Mouse (Mus musculus) liver, embryonic 16.5 days (tissue): ENCODE results near the gene Rpp25l. TPM values are rescaled to one million over a fixed set of nuclear protein-coding genes. Genes with fewer than 3 reads are reported as not detected.

Experiments
- ATAC-seq: fragments of 200-750 bp; cut with Nextera tagmentation; 2 replicates; pipeline ENCODE4 v1.8.0; 2017; ENCODE audit warnings: low read depth, mild to moderate bottlenecking, moderate number of reproducible peaks, moderate library complexity
- H3K27ac ChIP-seq: fragments of 300-500 bp; sonication (generic); 2 replicates; pipeline ENCODE4 v1.5.1; 2014; ENCODE audit warnings: mild to moderate bottlenecking, low read length
- H3K27me3 ChIP-seq: fragments of 300-500 bp; sonication (generic); 2 replicates; pipeline ENCODE4 v1.6.1; 2014; ENCODE audit warnings: low read depth, low read length, mixed read lengths; ENCODE audit not compliant: control insufficient read depth, insufficient read depth
- H3K36me3 ChIP-seq: fragments of 300-500 bp; sonication (generic); 2 replicates; pipeline ENCODE4 v1.6.1; 2014; ENCODE audit warnings: mild to moderate bottlenecking; ENCODE audit not compliant: control insufficient read depth, insufficient read depth
- H3K4me1 ChIP-seq: fragments of 300-500 bp; sonication (generic); 2 replicates; pipeline ENCODE4 v1.6.1; 2014; ENCODE audit warnings: low read depth, low read length, mixed read lengths; ENCODE audit not compliant: control insufficient read depth
- H3K4me2 ChIP-seq: fragments of 300-500 bp; sonication (generic); 2 replicates; pipeline ENCODE4 v1.6.1; 2014; ENCODE audit warnings: low read depth, low read length, mixed read lengths
- H3K4me3 ChIP-seq: fragments of 300-500 bp; sonication (generic); 2 replicates; pipeline ENCODE4 v1.5.1; 2014; ENCODE audit warnings: low read depth, mild to moderate bottlenecking, low read length
- H3K9ac ChIP-seq: fragments of 300-500 bp; sonication (generic); 2 replicates; pipeline ENCODE4 v1.6.1; 2014; ENCODE audit warnings: low read depth, low read length
- H3K9me3 ChIP-seq: fragments of 300-500 bp; sonication (generic); replicated peaks from 2 replicates; pipeline ENCODE4 v1.6.1; 2016; ENCODE audit warnings: low read length; ENCODE audit not compliant: control insufficient read depth
- WGBS: fragments of 180-500 bp; shearing (Covaris S2); extraction: QIAGEN DNeasy Blood & Tissue Kit; methylation state at CpG from one replicate; pipeline ENCODE4 v1.1.7; 2014; ENCODE audit not compliant: insufficient replicate concordance; 5-methylcytosine and 5-hydroxymethylcytosine counted together
- polyA plus RNA-seq: library from polyadenylated mRNA; unstranded; fragments of >200 nt; fragmentation: Nextera tagmentation; extraction: Ambion mirVana; gene quantifications from 2 replicates; pipeline ENCODE4 v1.2.1, GENCODE M21; 2015

Rpp25l gene
- polyA plus RNA-seq, 1 experiment from 2014 or later: 27.2 TPM

DNA sequence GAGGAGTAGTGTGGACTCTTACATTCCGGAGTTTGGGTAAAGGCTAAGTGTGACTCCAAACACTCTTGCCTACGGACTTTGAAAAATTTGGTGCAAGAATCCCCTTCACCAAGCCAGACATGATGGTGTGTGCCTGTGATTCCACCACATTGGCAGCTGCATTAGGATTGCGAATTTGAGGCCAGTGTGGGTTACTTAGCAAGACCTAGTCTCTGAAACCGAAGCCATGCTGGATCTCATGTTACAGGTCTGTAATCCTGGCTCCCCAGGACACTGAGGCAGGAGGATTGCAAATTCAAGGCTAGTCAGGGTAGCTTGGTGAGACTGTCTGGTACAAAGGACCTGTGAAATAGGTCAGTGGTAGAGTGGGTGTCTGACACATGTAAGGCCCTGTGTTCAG lies 45.4 kb upstream of the Rpp25l start:
- Histone ChIP-seq H3K27ac (peak overlapping the region; percentile 88), H3K4me2 (no peak overlapping the region), H3K9me3 (no peaks in the 10 kb centered on the region), H3K4me3 (no peak overlapping the region), H3K27me3 (no peaks in the 10 kb centered on the region), H3K9ac (0 out of 2 replicates have a peak overlapping the region, but pooled peaks have one; percentile 21), H3K4me1 (peaks cover 42% of the 10 kb centered on the region), H3K36me3 (peaks cover 4% of the 10 kb centered on the region; the same call in 1 of the 2 replicates)
- 77% methylated on average over 4 of the region's 4 CpGs for WGBS
- no peak for ATAC-seq

DNA sequence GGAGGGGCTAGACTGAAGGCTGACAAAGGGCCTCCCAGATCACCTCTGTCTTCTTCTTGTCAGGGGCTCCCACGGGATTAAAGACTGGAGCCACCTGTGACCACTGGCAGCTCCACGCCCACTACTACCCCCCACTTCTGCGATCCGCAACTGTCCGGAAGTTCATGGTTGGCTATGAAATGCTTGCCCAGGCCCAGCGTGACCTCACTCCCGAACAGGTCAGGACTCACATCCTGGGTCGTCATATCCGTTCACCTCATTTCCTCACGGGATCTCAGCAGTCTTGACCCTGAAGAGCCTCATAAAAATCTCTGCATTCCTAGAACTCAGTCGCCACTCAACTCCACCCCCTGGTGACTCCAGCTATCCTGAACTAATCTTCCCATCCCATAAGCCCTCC lies 44.7 kb upstream of the Rpp25l start:
- Histone ChIP-seq H3K27ac (no peak overlapping the region; the same call in 1 of the 2 replicates), H3K4me2 (no peak overlapping the region), H3K4me1 (peaks cover 42% of the 10 kb centered on the region), H3K9me3 (no peaks in the 10 kb centered on the region), H3K27me3 (no peaks in the 10 kb centered on the region), H3K4me3 (no peak overlapping the region), H3K9ac (no peak overlapping the region), H3K36me3 (peaks cover 4% of the 10 kb centered on the region; the same call in 1 of the 2 replicates)
- ATAC-seq: no peak
- WGBS: 82% methylated on average over 11 of the region's 11 CpGs

DNA sequence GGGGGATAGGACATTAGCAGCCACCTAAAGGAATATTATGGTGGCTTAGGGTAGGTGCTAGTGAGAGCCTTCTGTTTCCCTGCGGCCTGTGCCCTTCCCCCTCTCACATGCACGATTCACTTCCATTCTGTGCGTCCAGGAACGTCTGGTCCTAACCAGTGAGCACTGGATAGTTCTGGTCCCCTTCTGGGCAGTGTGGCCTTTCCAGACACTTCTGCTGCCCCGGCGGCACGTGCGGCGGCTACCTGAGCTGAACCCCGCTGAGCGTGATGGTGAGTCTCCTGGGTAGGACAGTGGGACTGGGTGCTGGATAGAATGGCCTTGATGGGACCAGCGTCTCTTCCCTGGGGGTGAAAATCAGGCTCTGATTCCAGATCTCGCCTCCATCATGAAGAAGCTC lies 44.0 kb upstream of the Rpp25l start:
- Histone ChIP-seq H3K4me1 (peaks cover 40% of the 10 kb centered on the region), H3K36me3 (peaks cover 4% of the 10 kb centered on the region; the same call in 1 of the 2 replicates), H3K4me3 (no peak overlapping the region), H3K4me2 (no peak overlapping the region), H3K27ac (no peak overlapping the region), H3K9ac (no peak overlapping the region), H3K9me3 (no peaks in the 10 kb centered on the region), H3K27me3 (no peaks in the 10 kb centered on the region)
- ATAC-seq: no peak
- 83% methylated on average over 13 of the region's 13 CpGs for WGBS

DNA sequence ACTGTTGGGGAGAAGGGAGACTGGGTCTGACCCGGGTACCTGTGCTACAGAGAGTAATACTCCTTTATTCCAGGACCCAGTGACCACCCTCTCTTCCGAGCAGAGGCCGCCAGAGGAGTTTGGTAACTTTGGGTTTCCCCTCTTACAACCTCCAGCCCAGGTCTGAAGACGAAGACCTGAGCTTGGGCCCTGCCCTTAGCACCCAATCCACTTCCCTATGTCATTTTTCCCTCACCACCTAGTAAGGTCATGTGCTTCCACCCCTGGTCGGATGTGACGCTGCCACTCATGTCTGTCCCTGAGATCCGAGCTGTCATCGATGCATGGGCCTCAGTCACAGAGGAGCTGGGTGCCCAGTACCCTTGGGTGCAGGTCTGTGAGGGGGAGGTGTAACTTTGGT lies 43.1 kb upstream of the Rpp25l start:
- Histone ChIP-seq H3K4me1 (peaks cover 33% of the 10 kb centered on the region), H3K36me3 (peaks cover 4% of the 10 kb centered on the region; the same call in 1 of the 2 replicates), H3K9ac (peak overlapping the region; percentile 80; the same call in 1 of the 2 replicates), H3K27ac (no peak overlapping the region), H3K4me3 (peak overlapping the region; percentile 76), H3K4me2 (peak overlapping the region; percentile 90), H3K27me3 (no peaks in the 10 kb centered on the region), H3K9me3 (no peaks in the 10 kb centered on the region)
- no peak for ATAC-seq
- WGBS: 61% methylated on average over 8 of the region's 8 CpGs

DNA sequence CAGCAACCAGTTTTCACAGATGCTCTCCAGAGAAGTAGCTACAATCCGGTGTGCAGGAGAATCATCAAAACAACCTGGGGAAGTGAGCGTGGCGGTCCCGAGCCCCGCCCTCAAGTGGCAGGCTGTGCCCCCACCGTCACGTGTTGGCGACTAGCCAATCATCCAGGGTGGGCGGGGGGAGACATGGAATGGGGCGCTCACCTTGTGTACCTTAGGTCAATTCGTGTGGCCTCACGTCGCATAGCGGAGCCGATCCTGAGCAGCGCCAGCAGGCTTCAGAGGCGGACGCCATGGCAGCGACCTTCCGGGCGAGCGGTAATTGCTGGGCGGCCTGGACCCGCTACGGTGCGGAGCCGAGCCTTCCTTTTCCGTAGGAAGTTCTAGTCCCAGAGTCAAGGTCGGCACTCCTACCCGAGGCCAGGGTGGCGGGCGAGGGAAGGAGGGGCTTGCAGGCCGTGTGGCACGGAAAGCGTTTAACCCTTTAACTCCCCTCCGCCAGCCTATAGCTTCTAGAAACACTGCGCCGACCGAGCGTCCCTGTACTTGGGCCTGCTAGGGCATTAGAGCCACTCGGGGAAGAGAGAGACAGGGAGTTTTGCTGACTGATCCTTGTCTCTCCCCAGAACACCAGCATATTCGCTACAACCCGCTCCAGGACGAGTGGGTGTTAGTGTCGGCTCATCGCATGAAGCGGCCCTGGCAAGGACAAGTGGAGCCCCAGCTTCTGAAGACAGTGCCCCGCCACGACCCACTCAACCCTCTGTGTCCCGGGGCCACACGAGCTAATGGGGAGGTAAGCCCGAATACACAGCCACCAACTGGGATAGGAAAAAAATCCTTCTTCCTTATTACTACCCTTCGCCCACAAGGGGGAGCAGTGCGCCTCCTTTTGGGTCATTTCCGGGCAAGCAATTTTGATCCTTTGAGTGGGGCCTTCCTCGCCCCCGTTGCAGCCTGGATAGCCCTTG lies 42.3 kb upstream of the Rpp25l start, which contains the start of gene Sigmar1:
Gene Sigmar1, minus strand, starts transcription at position 820 of the 968 bp plus-strand sequence.
- H3K4me1 ChIP-seq: peaks cover 25% of the 10 kb centered on the region
- WGBS: under 1% methylated on average over 57 of the region's 57 CpGs
- peak within 1 kb of the TSS; percentile 89 for H3K27ac ChIP-seq
- peak; percentile 78 for ATAC-seq
- H3K9ac ChIP-seq: peak within 1 kb of the TSS; percentile 80
- peak within 1 kb of the TSS; percentile 90 for H3K4me2 ChIP-seq
- H3K4me3 ChIP-seq: peak within 1 kb of the TSS; percentile 76
- peaks cover 4% of the 10 kb centered on the region; the same call in 1 of the 2 replicates for H3K36me3 ChIP-seq
- no peaks in the 10 kb centered on the region for H3K27me3 ChIP-seq
- no peaks in the 10 kb centered on the region for H3K9me3 ChIP-seq

DNA sequence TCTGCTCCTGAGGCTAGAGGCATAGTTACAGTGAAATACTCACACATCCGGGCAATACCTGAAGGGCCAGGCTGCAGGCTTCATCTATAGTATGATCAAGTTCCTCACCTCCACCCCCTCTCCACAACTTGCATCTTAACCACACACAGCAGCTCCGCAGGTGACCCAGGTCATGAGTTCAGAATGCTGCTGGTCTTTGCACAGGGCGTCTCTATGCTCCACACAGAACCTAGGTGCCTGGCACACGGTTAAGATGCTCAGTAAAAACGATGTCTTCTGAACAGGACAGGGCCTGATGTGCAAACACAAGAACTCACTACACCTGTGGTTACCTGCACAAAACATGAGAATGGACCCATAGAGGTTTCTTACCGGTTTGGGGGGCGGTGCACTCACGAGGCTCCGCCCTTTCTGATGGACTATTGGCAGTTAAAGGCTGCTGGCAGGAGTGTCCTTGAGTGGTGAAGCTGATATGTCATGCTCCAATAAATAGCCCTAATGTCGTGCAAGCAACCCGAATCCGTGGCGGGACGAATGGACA lies 41.5 kb upstream of the Rpp25l start, which contains the start of gene Galt:
Gene Galt, plus strand, starts transcription at position 432 of the 541 bp plus-strand sequence.
- 16% methylated on average over 14 of the region's 14 CpGs for WGBS
- H3K27ac ChIP-seq: peak within 1 kb of the TSS; percentile 89
- peaks cover 4% of the 10 kb centered on the region; the same call in 1 of the 2 replicates for H3K36me3 ChIP-seq
- peak within 1 kb of the TSS; percentile 90 for H3K4me2 ChIP-seq
- ATAC-seq: peak; percentile 60
- H3K9ac ChIP-seq: peak within 1 kb of the TSS; percentile 80
- peak within 1 kb of the TSS; percentile 76 for H3K4me3 ChIP-seq
- H3K27me3 ChIP-seq: no peaks in the 10 kb centered on the region
- peaks cover 18% of the 10 kb centered on the region for H3K4me1 ChIP-seq
- no peaks in the 10 kb centered on the region for H3K9me3 ChIP-seq

DNA sequence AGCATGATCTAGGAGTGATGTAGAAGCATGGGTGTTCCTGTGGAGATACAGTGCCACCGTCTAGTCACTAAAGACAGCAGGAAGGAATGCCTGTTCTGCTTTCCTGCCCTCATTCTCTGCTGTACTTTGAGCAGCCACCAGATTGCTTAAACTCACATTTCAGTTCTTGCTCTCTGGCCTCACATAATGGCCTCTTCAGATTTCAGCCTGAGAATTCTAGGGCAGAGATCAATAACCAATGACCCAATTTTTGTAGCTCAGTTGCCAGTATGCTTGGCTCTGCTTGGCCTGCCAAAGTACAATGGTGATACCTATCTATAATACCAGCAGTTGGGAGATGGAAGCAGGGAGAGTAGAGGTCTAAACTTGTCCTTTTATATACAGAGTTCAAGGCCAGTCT lies 31.7 kb upstream of the Rpp25l start:
- H3K4me3 ChIP-seq: no peak overlapping the region
- no peak for ATAC-seq
- peaks cover 8% of the 10 kb centered on the region for H3K4me1 ChIP-seq
- H3K9me3 ChIP-seq: no peaks in the 10 kb centered on the region; the same call in 1 of the 2 replicates
- no peaks in the 10 kb centered on the region for H3K36me3 ChIP-seq
- H3K27ac ChIP-seq: no peak overlapping the region
- H3K9ac ChIP-seq: no peak overlapping the region
- 58% methylated on average over 1 of the region's 1 CpGs for WGBS
- no peaks in the 10 kb centered on the region for H3K27me3 ChIP-seq
- H3K4me2 ChIP-seq: no peak overlapping the region

DNA sequence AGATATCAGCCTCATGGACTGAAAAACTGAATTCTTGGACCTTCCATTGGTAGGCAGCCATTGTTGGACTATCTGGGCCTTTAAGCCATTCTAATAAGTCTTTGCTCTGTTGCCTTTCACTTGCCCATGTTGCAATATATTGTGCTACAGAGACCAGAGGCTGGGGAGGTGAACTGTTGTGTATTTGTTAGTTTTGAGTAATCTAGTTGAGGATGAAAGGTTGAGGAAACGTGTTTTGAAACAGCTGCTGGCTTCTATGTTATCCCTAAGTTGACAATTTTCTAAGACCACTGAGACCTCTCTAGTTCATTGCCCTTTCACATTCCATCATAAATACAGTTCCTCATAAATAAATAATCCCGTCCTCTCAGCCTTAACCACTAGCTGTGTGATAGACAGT lies 30.8 kb upstream of the Rpp25l start:
- no peak for ATAC-seq
- Histone ChIP-seq H3K4me2 (no peak overlapping the region), H3K4me1 (peaks cover 15% of the 10 kb centered on the region), H3K27ac (no peak overlapping the region), H3K36me3 (no peaks in the 10 kb centered on the region), H3K9me3 (no peaks in the 10 kb centered on the region; the same call in 1 of the 2 replicates), H3K27me3 (no peaks in the 10 kb centered on the region), H3K9ac (no peak overlapping the region), H3K4me3 (no peak overlapping the region)
- 54% methylated on average over 2 of the region's 2 CpGs for WGBS
